22 mouse cellular contexts compared by ENCODE assay signal in the genomic region with DNA sequence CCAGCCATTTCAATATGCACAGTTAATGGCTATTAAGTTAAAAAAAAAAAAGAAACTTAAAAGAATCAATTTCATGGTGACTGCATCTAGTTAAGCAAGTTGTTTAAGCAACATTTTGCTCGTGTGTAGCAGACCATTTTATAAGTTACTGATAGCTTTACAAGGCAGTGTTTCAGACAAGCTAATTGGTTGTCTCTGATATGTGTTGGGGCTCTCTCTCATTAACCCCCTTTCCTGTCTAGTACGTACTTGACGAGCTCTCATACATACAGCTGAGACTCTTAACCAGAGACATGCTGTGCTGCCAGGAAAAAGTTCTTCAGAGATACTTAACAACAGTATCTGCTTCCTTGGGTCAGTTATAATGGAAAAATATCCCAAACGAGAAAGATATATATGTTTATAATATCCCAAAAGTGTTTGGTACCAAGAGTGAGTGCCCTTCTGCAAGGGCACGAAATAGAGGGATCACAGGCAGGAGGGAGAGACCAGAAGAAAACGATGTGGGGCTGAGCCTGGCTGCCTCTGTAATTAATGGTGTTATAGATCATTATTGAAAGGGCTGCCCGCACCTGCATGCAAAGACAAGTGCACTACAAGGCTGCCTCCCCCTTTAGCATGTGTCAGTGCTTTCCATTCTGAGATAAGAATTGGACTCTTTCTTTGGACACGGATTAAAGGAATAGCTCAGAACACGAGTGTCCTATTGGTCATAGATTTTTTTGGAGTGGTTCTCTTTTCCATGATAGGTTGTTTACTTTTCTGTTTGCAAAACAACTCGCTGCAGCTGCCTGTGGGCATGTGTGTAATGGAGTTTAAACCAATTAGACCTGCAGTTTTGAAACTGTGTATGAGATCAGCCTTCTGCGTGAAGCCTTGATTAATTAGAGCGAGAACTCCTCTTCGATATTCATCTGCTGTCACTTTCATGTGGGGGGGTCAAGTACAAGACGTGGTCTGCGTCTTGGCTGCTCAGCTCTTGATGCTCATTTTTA.
A peak's percentile ranks its signal among the peaks of the same experiment; 100 is the strongest.
DNase-seq lines count a peak whose midpoint lies in the region; ATAC-seq and TF ChIP-seq lines count a peak whose summit lies in the region.
"Had no signal": no experiment of that assay in that cellular context is flagged by ENCODE, and none has a peak within 500 bp of the region (broad histone marks: within the 10 kb centered on the region; RNA-seq: fewer than 3 reads in every experiment).

No protein-coding gene starts in this region.

- H3K4me1 ChIP-seq in forebrain, embryonic 13.5 days, result peaks cover 34% of the 10 kb centered on the region
- peaks cover 3% of the 10 kb centered on the region; the same call in 1 of the 2 replicates for H3K4me1 ChIP-seq in forebrain, postnatal 0 days (ENCODE audit: insufficient read depth)
- peaks cover 13% of the 10 kb centered on the region for H3K4me1 ChIP-seq in kidney, embryonic 16.5 days (ENCODE audit: insufficient read depth, low read length)
- H3K4me1 ChIP-seq in hindbrain, postnatal 0 days (ENCODE audit: insufficient read depth, low read length), result no peaks in the 10 kb centered on the region

- no peaks in the 10 kb centered on the region for H3K9me3 ChIP-seq in forebrain, embryonic 13.5 days (replicated peaks)
- no peaks in the 10 kb centered on the region for H3K9me3 ChIP-seq in forebrain, postnatal 0 days (ENCODE audit: low read length)
- no peaks in the 10 kb centered on the region for H3K9me3 ChIP-seq in kidney, embryonic 16.5 days (ENCODE audit: low read length)
- H3K9me3 ChIP-seq in hindbrain, postnatal 0 days (ENCODE audit: low read length), result no peaks in the 10 kb centered on the region
- H3K9me3 ChIP-seq: embryonic facial prominence, embryonic 15.5 days; G1E had no signal

- H3K27ac ChIP-seq in forebrain, embryonic 13.5 days, result 0 out of 2 replicates have a peak overlapping the region, but pooled peaks have one; percentile 16
- H3K27ac ChIP-seq in forebrain, postnatal 0 days (ENCODE audit: low read depth, low read length), result no peak overlapping the region
- no peak overlapping the region for H3K27ac ChIP-seq in kidney, embryonic 16.5 days (ENCODE audit: low read length)
- no peak overlapping the region for H3K27ac ChIP-seq in hindbrain, postnatal 0 days
- H3K27ac ChIP-seq: embryonic facial prominence, embryonic 15.5 days; left cerebral cortex, adult 2 months; stomach, postnatal 0 days had no signal

- TF ChIP-seq CTCF in forebrain, postnatal 0 days (IDR thresholded peaks at IDR 0.05; ENCODE audit: low read depth), result no peak
- no peak for TF ChIP-seq CTCF in hindbrain, postnatal 0 days (IDR thresholded peaks at IDR 0.05; ENCODE audit: low read depth)

- H3K36me3 ChIP-seq in forebrain, embryonic 13.5 days (ENCODE audit: poor library complexity, severe bottlenecking), result no peaks in the 10 kb centered on the region
- H3K36me3 ChIP-seq in forebrain, postnatal 0 days (ENCODE audit: insufficient read depth), result no peaks in the 10 kb centered on the region
- H3K36me3 ChIP-seq in kidney, embryonic 16.5 days (ENCODE audit: insufficient read depth, low read length), result no peaks in the 10 kb centered on the region
- H3K36me3 ChIP-seq in hindbrain, postnatal 0 days (ENCODE audit: insufficient read depth, low read length), result no peaks in the 10 kb centered on the region
- H3K36me3 ChIP-seq: embryonic facial prominence, embryonic 15.5 days had no signal

- H3K4me2 ChIP-seq in forebrain, embryonic 13.5 days, result peak overlapping the region; percentile 24; the same call in 1 of the 2 replicates
- no peak overlapping the region for H3K4me2 ChIP-seq in forebrain, postnatal 0 days (ENCODE audit: low read depth)
- no peak overlapping the region for H3K4me2 ChIP-seq in kidney, embryonic 16.5 days (replicated peaks; ENCODE audit: low read depth, low read length)
- H3K4me2 ChIP-seq in hindbrain, postnatal 0 days (ENCODE audit: low read depth, low read length), result no peak overlapping the region
- H3K4me2 ChIP-seq: embryonic facial prominence, embryonic 15.5 days had no signal

- H3K27me3 ChIP-seq in forebrain, embryonic 13.5 days, result no peaks in the 10 kb centered on the region
- H3K27me3 ChIP-seq in forebrain, postnatal 0 days (ENCODE audit: insufficient read depth, low read length), result no peaks in the 10 kb centered on the region
- H3K27me3 ChIP-seq in kidney, embryonic 16.5 days (ENCODE audit: insufficient read depth, low read length), result no peaks in the 10 kb centered on the region
- H3K27me3 ChIP-seq in hindbrain, postnatal 0 days (ENCODE audit: insufficient read depth, low read length), result no peaks in the 10 kb centered on the region
- H3K27me3 ChIP-seq: embryonic facial prominence, embryonic 15.5 days had no signal

- no peak overlapping the region for H3K9ac ChIP-seq in forebrain, embryonic 13.5 days
- no peak overlapping the region for H3K9ac ChIP-seq in forebrain, postnatal 0 days
- H3K9ac ChIP-seq in kidney, embryonic 16.5 days (replicated peaks; ENCODE audit: low read length), result no peak overlapping the region
- no peak overlapping the region for H3K9ac ChIP-seq in hindbrain, postnatal 0 days (replicated peaks; ENCODE audit: low read length)
- H3K9ac ChIP-seq: embryonic facial prominence, embryonic 15.5 days had no signal

- no peak for DNase-seq in forebrain, postnatal 0 days
- DNase-seq in kidney, postnatal 14 days, result no peak
- peak; percentile 19 for DNase-seq in Muller cell, postnatal 12 days (ENCODE audit: inconsistent ontology term)
- no peak for DNase-seq in hindbrain, postnatal 0 days (ENCODE audit: low spot score)
- no peak for DNase-seq in cerebellum, adult 8-10 months
- DNase-seq: adrenal gland, postnatal 14 days; cerebellum, adult 11 months; cerebellum, postnatal 36 days; gastrocnemius, postnatal 36 days; kidney, adult 18-20 months; kidney, postnatal 36 days; layer of hippocampus, adult 9-11 months; left cerebral cortex, postnatal 4 days; liver; lung, adult 18-20 months; lung, postnatal 14 days had no signal

- ATAC-seq in forebrain, embryonic 13.5 days, result peak; percentile 57; the same call in 1 of the 2 replicates
- ATAC-seq in forebrain, postnatal 0 days, result no peak; the same call in 1 of the 2 replicates
- peak; percentile 74; the same call in 1 of the 2 replicates for ATAC-seq in kidney, embryonic 16.5 days (ENCODE audit: low FRiP score, low TSS enrichment)
- ATAC-seq in hindbrain, postnatal 0 days, result 0 out of 2 replicates have a peak, but pooled peaks have one; percentile 38

- WGBS in forebrain, embryonic 13.5 days, result 25% methylated on average over 15 of the region's 15 CpGs
- 21% methylated on average over 15 of the region's 15 CpGs for WGBS in forebrain, postnatal 0 days
- WGBS in kidney, embryonic 16.5 days, result 34% methylated on average over 15 of the region's 15 CpGs
- WGBS in hindbrain, postnatal 0 days, result 58% methylated on average over 15 of the region's 15 CpGs

- H3K4me3 ChIP-seq in forebrain, embryonic 13.5 days, result no peak overlapping the region
- no peak overlapping the region for H3K4me3 ChIP-seq in forebrain, postnatal 0 days (ENCODE audit: low read depth, low read length)
- no peak overlapping the region for H3K4me3 ChIP-seq in kidney, embryonic 16.5 days (ENCODE audit: low read length)
- H3K4me3 ChIP-seq in hindbrain, postnatal 0 days (ENCODE audit: low read length), result no peak overlapping the region
- H3K4me3 ChIP-seq: embryonic facial prominence, embryonic 15.5 days; left cerebral cortex, adult 2 months had no signal
